In genomic region chr5:151369306-151369721, GRCm38 (mm10) we compare ENCODE assay signal across 7 mouse cellular contexts. TPM values are rescaled to one million over a fixed set of nuclear protein-coding genes. Genes with fewer than 3 reads are reported as not detected.
DNase-seq lines count a peak whose midpoint lies in the region; ATAC-seq lines count a peak whose summit lies in the region.

No protein-coding gene starts in this region.

- no peaks in the 10 kb centered on the region for H3K9me3 ChIP-seq in heart, embryonic 12.5 days (replicated peaks)
- H3K9me3 ChIP-seq in kidney, embryonic 16.5 days (ENCODE audit: low read length), result no peaks in the 10 kb centered on the region
- H3K9me3 ChIP-seq in midbrain, embryonic 11.5 days (ENCODE audit: control insufficient read depth, low read length), result no peaks in the 10 kb centered on the region

- H3K4me3 ChIP-seq in heart, embryonic 12.5 days, result peak overlapping the region; percentile 50
- peak overlapping the region; percentile 68 for H3K4me3 ChIP-seq in kidney, embryonic 16.5 days (ENCODE audit: low read length)
- peak overlapping the region; percentile 47 for H3K4me3 ChIP-seq in midbrain, embryonic 11.5 days (ENCODE audit: low read depth, low read length)

- peak overlapping the region; percentile 72 for H3K4me2 ChIP-seq in heart, embryonic 12.5 days
- peak overlapping the region; percentile 61 for H3K4me2 ChIP-seq in kidney, embryonic 16.5 days (replicated peaks; ENCODE audit: low read depth, low read length)
- peak overlapping the region; percentile 71 for H3K4me2 ChIP-seq in midbrain, embryonic 11.5 days

- ATAC-seq in heart, embryonic 12.5 days (ENCODE audit: insufficient number of reproducible peaks, low FRiP score), result no peak
- ATAC-seq in kidney, embryonic 16.5 days (ENCODE audit: low FRiP score, low TSS enrichment), result no peak
- no peak for ATAC-seq in midbrain, embryonic 11.5 days (ENCODE audit: low FRiP score)

- H3K9ac ChIP-seq in heart, embryonic 12.5 days, result peak overlapping the region; percentile 72
- peak overlapping the region; percentile 91 for H3K9ac ChIP-seq in kidney, embryonic 16.5 days (replicated peaks; ENCODE audit: low read length)
- peak overlapping the region; percentile 84 for H3K9ac ChIP-seq in midbrain, embryonic 11.5 days (ENCODE audit: low read length)

- no peaks in the 10 kb centered on the region for H3K36me3 ChIP-seq in heart, embryonic 12.5 days
- no peaks in the 10 kb centered on the region for H3K36me3 ChIP-seq in kidney, embryonic 16.5 days (ENCODE audit: insufficient read depth, low read length)
- no peaks in the 10 kb centered on the region for H3K36me3 ChIP-seq in midbrain, embryonic 11.5 days (ENCODE audit: control insufficient read depth, insufficient read depth, low read length)

- H3K27me3 ChIP-seq in heart, embryonic 12.5 days (replicated peaks), result no peaks in the 10 kb centered on the region
- H3K27me3 ChIP-seq in kidney, embryonic 16.5 days (ENCODE audit: insufficient read depth, low read length), result no peaks in the 10 kb centered on the region
- H3K27me3 ChIP-seq in midbrain, embryonic 11.5 days (ENCODE audit: control insufficient read depth, insufficient read depth, low read length), result no peaks in the 10 kb centered on the region

- 39% methylated on average over 5 of the region's 5 CpGs for WGBS in heart, embryonic 12.5 days
- WGBS in kidney, embryonic 16.5 days, result 52% methylated on average over 5 of the region's 5 CpGs
- WGBS in midbrain, embryonic 11.5 days, result 65% methylated on average over 5 of the region's 5 CpGs

- peaks cover 6% of the 10 kb centered on the region for H3K4me1 ChIP-seq in heart, embryonic 12.5 days (replicated peaks)
- peaks cover 12% of the 10 kb centered on the region for H3K4me1 ChIP-seq in kidney, embryonic 16.5 days (ENCODE audit: insufficient read depth, low read length)
- peaks cover 13% of the 10 kb centered on the region; the same call in 1 of the 2 replicates for H3K4me1 ChIP-seq in midbrain, embryonic 11.5 days (ENCODE audit: control insufficient read depth, insufficient read depth, low read length)

- DNase-seq in spleen, adult 12 weeks (ENCODE audit: low spot score), result peak; percentile 7
- no peak for DNase-seq in spleen, postnatal 36 days (ENCODE audit: low spot score in 2 of 2)
- DNase-seq in cerebellum, adult 8-10 months, result peak; percentile 16
- DNase-seq in midbrain, embryonic 11.5 days (ENCODE audit: low spot score, missing footprints), result peak; percentile 89
- DNase-seq in urinary bladder, postnatal 14 days (ENCODE audit: low spot score), result no peak

- peak overlapping the region; percentile 96 for H3K27ac ChIP-seq in heart, embryonic 12.5 days (ENCODE audit: poor library complexity, severe bottlenecking)
- peak overlapping the region; percentile 100 for H3K27ac ChIP-seq in kidney, embryonic 16.5 days (ENCODE audit: low read length)
- H3K27ac ChIP-seq in midbrain, embryonic 11.5 days (ENCODE audit: low read depth, low read length), result peak overlapping the region; percentile 88

RNA-seq across cellular contexts. Expression of gene Gm42906, which starts 58.6 kb away (rescaled TPM):
- polyA plus RNA-seq in heart, embryonic 12.5 days (2016; fragmentation: Nextera tagmentation; extraction: Ambion mirVana), result not detected in 2 replicates
- not detected in 2 replicates for polyA plus RNA-seq in kidney, embryonic 16.5 days (2015; fragmentation: Nextera tagmentation; extraction: Ambion mirVana)
- polyA plus RNA-seq in midbrain, embryonic 11.5 days (2014; fragmentation: Nextera tagmentation; extraction: Ambion mirVana), result not detected in 2 replicates

Comparison
In these comparisons a context has a peak if more than half of its experiments do, and no peak if none do; other contexts are left out.
1. DNase-seq: peak in spleen, adult 12 weeks (single experiment), cerebellum, adult 8-10 months (single experiment) and midbrain, embryonic 11.5 days (single experiment); none in spleen, postnatal 36 days (0 of 2) and urinary bladder, postnatal 14 days (single experiment).
2. Peak in every context shown above with its lines, with median percentiles within 50 percentile points of each other: H3K27ac ChIP-seq, H3K4me2 ChIP-seq, H3K4me3 ChIP-seq and H3K9ac ChIP-seq.